Comparison of ENCODE assay signal across 12 mouse cellular contexts in genomic region chr7:73614341-73614740, GRCm38 (mm10).
A peak's percentile ranks its signal among the peaks of the same experiment; 100 is the strongest.
DNase-seq lines count a peak whose midpoint lies in the region; ATAC-seq and TF ChIP-seq lines count a peak whose summit lies in the region.
"Had no signal": no experiment of that assay in that cellular context is flagged by ENCODE, and none has a peak within 500 bp of the region (broad histone marks: within the 10 kb centered on the region; RNA-seq: fewer than 3 reads in every experiment).

No protein-coding gene starts in this region.

- H3K9ac ChIP-seq in heart, postnatal 0 days (replicated peaks; ENCODE audit: low read depth, low read length): no peak overlapping the region
- H3K9ac ChIP-seq in neural tube, embryonic 13.5 days: peak overlapping the region; percentile 2; the same call in 1 of the 2 replicates
- H3K9ac ChIP-seq in stomach, embryonic 16.5 days (ENCODE audit: low read length): no peak overlapping the region
- H3K9ac ChIP-seq: embryonic facial prominence, embryonic 12.5 days; neural tube, embryonic 12.5 days had no signal

- intact Hi-C loops in heart, postnatal 14 days (cut with DNase I): loop anchor here (2.0 kb wide), 1 partner anchor 18 kb away; no protein-coding TSS in a partner anchor
- intact Hi-C loops in heart, postnatal 10 days (cut with DNase I): no loop called here

- 73% methylated on average over 4 of the region's 4 CpGs for WGBS in heart, postnatal 0 days
- WGBS in neural tube, embryonic 13.5 days: 80% methylated on average over 4 of the region's 4 CpGs
- 78% methylated on average over 4 of the region's 4 CpGs for WGBS in stomach, embryonic 16.5 days

- peaks cover 27% of the 10 kb centered on the region for H3K4me1 ChIP-seq in heart, postnatal 0 days (ENCODE audit: control insufficient read depth, insufficient read depth)
- peaks cover 34% of the 10 kb centered on the region for H3K4me1 ChIP-seq in neural tube, embryonic 13.5 days (replicated peaks)
- peaks cover 34% of the 10 kb centered on the region for H3K4me1 ChIP-seq in stomach, embryonic 16.5 days (ENCODE audit: control insufficient read depth, insufficient read depth, low read length)

- no peak for ATAC-seq in heart, postnatal 0 days (ENCODE audit: insufficient read depth, low read depth)
- ATAC-seq in neural tube, embryonic 13.5 days (ENCODE audit: low read depth): no peak
- no peak for ATAC-seq in stomach, embryonic 16.5 days (ENCODE audit: insufficient read depth, low FRiP score)

- H3K36me3 ChIP-seq in heart, postnatal 0 days (replicated peaks; ENCODE audit: control insufficient read depth, insufficient read depth, low read length): no peaks in the 10 kb centered on the region
- no peaks in the 10 kb centered on the region for H3K36me3 ChIP-seq in neural tube, embryonic 13.5 days
- H3K36me3 ChIP-seq in stomach, embryonic 16.5 days (ENCODE audit: control insufficient read depth, insufficient read depth, low read length): no peaks in the 10 kb centered on the region
- H3K36me3 ChIP-seq: embryonic facial prominence, embryonic 12.5 days; neural tube, embryonic 12.5 days had no signal

- no peak for TF ChIP-seq EP300 in heart, postnatal 0 days (IDR thresholded peaks at IDR 0.05; ENCODE audit: low read depth)

- no peak overlapping the region for H3K4me2 ChIP-seq in heart, postnatal 0 days (ENCODE audit: low read depth, low read length)
- H3K4me2 ChIP-seq in neural tube, embryonic 13.5 days: no peak overlapping the region
- H3K4me2 ChIP-seq in stomach, embryonic 16.5 days (ENCODE audit: low read depth, low read length): 0 out of 2 replicates have a peak overlapping the region, but pooled peaks have one; percentile 22
- H3K4me2 ChIP-seq: embryonic facial prominence, embryonic 12.5 days; neural tube, embryonic 12.5 days had no signal

- H3K9me3 ChIP-seq in heart, postnatal 0 days (replicated peaks; ENCODE audit: control insufficient read depth, low read length): no peaks in the 10 kb centered on the region
- no peaks in the 10 kb centered on the region for H3K9me3 ChIP-seq in neural tube, embryonic 13.5 days
- no peaks in the 10 kb centered on the region for H3K9me3 ChIP-seq in stomach, embryonic 16.5 days (replicated peaks; ENCODE audit: control insufficient read depth, low read length)
- H3K9me3 ChIP-seq: embryonic facial prominence, embryonic 12.5 days; neural tube, embryonic 12.5 days had no signal

- no peaks in the 10 kb centered on the region for H3K27me3 ChIP-seq in heart, postnatal 0 days (ENCODE audit: control insufficient read depth, insufficient read depth, low read length)
- no peaks in the 10 kb centered on the region for H3K27me3 ChIP-seq in neural tube, embryonic 13.5 days
- H3K27me3 ChIP-seq in stomach, embryonic 16.5 days (ENCODE audit: control insufficient read depth, insufficient read depth, low read length): no peaks in the 10 kb centered on the region
- H3K27me3 ChIP-seq: embryonic facial prominence, embryonic 12.5 days; neural tube, embryonic 12.5 days had no signal

- no peak overlapping the region for H3K4me3 ChIP-seq in heart, postnatal 0 days (ENCODE audit: low read depth, low read length)
- no peak overlapping the region for H3K4me3 ChIP-seq in neural tube, embryonic 13.5 days
- no peak overlapping the region for H3K4me3 ChIP-seq in stomach, embryonic 16.5 days (replicated peaks; ENCODE audit: low read length)
- H3K4me3 ChIP-seq: embryonic facial prominence, embryonic 12.5 days; neural tube, embryonic 12.5 days had no signal

- peak overlapping the region; percentile 99; the same call in 1 of the 2 replicates for H3K27ac ChIP-seq in heart, postnatal 0 days (ENCODE audit: low read depth)
- H3K27ac ChIP-seq in neural tube, embryonic 13.5 days (replicated peaks): 0 out of 2 replicates have a peak overlapping the region, but pooled peaks have one; percentile 29
- peak overlapping the region; percentile 54 for H3K27ac ChIP-seq in stomach, embryonic 16.5 days (ENCODE audit: low read length)
- H3K27ac ChIP-seq: neural tube, embryonic 12.5 days had no signal

- no peak for DNase-seq in heart, postnatal 0 days (ENCODE audit: low spot score)
- DNase-seq in heart, postnatal 14 days: no peak
- no peak for DNase-seq in neural tube, embryonic 10.5 days (ENCODE audit: extremely low spot score, low spot score)
- peak; percentile 44 for DNase-seq in induced T-regulatory cell, adult 2 months (ENCODE audit: low read depth)
- no peak for DNase-seq in embryo, embryonic 10 days (ENCODE audit: low spot score)
- DNase-seq in heart, postnatal 10 days: no peak
- DNase-seq: lung, postnatal 10 days; thymus, postnatal 25 days had no signal

- TF ChIP-seq CTCF in heart, postnatal 0 days (IDR thresholded peaks at IDR 0.05; ENCODE audit: low read depth): no peak

Comparison
In these comparisons a context has a peak if more than half of its experiments do, and no peak if none do; other contexts are left out.
1. H3K27ac ChIP-seq: peak in every context shown above with its lines; median percentile 99 in heart, postnatal 0 days; 54 in stomach, embryonic 16.5 days; 29 in neural tube, embryonic 13.5 days.